Mouse (Mus musculus): ENCODE data around the gene Ccer1. TPM values are rescaled to one million over a fixed set of nuclear protein-coding genes. Genes with fewer than 3 reads are reported as not detected.

The Ccer1 gene
- not detected in 2 replicates for polyA plus RNA-seq (2015; fragmentation: Nextera tagmentation; extraction: Ambion mirVana)

- Histone ChIP-seq H3K9me3 (ENCODE audit: low read length) (no peaks in the 10 kb centered on the region), H3K4me2 (replicated peaks; ENCODE audit: low read depth, low read length) (no peak within 1 kb of the TSS), H3K27me3 (ENCODE audit: insufficient read depth, low read length) (no peaks in the 10 kb centered on the region), H3K36me3 (ENCODE audit: insufficient read depth, low read length) (no peaks in the 10 kb centered on the region), H3K27ac (ENCODE audit: low read length) (no peak within 1 kb of the TSS), H3K4me1 (ENCODE audit: insufficient read depth, low read length) (no peaks in the 10 kb centered on the region), H3K4me3 (ENCODE audit: low read length) (no peak within 1 kb of the TSS), H3K9ac (replicated peaks; ENCODE audit: low read length) (no peak within 1 kb of the TSS)
- 79% methylated on average over 20 of the region's 20 CpGs for WGBS
- ATAC-seq (ENCODE audit: low FRiP score, low TSS enrichment) = no peak
Observed at GRCm38 (mm10) chr10:97692913-97693312, at the start of gene Ccer1. Gene Ccer1, plus strand, starts transcription at chr10:97693059.

- H3K27ac ChIP-seq (ENCODE audit: low read length) = no peak within 1 kb of the TSS
- no peak for ATAC-seq (ENCODE audit: low FRiP score, low TSS enrichment)
Observed at GRCm38 (mm10) chr10:97643768-97644167, 49.1 kb upstream of the Ccer1 start, which contains the start of gene Epyc. Gene Epyc, plus strand, starts transcription at chr10:97644068.

GRCm38 (mm10) chr10:97650334-97650733, 42.5 kb upstream of the Ccer1 start:
- no peaks in the 10 kb centered on the region for H3K4me1 ChIP-seq (ENCODE audit: insufficient read depth, low read length)
- H3K27me3 ChIP-seq (ENCODE audit: insufficient read depth, low read length) = no peaks in the 10 kb centered on the region
- 42% methylated on average over 2 of the region's 2 CpGs for WGBS
- no peak overlapping the region for H3K4me3 ChIP-seq (ENCODE audit: low read length)
- peak; percentile 73; the same call in 1 of the 2 replicates for ATAC-seq (ENCODE audit: low FRiP score, low TSS enrichment)
- H3K4me2 ChIP-seq (replicated peaks; ENCODE audit: low read depth, low read length) = no peak overlapping the region
- no peaks in the 10 kb centered on the region for H3K36me3 ChIP-seq (ENCODE audit: insufficient read depth, low read length)
- peak overlapping the region; percentile 18; the same call in 1 of the 2 replicates for H3K27ac ChIP-seq (ENCODE audit: low read length)
- H3K9ac ChIP-seq (replicated peaks; ENCODE audit: low read length) = no peak overlapping the region
- no peaks in the 10 kb centered on the region for H3K9me3 ChIP-seq (ENCODE audit: low read length)

More at GRCm38 (mm10) chr10:97643768-97644167, 49.1 kb upstream of the Ccer1 start, which contains the start of gene Epyc:
- no peak within 1 kb of the TSS for H3K9ac ChIP-seq (replicated peaks; ENCODE audit: low read length)
- H3K4me1 ChIP-seq (ENCODE audit: insufficient read depth, low read length) = no peaks in the 10 kb centered on the region
- whole genome bisulfite sequencing = 82% methylated on average over 2 of the region's 2 CpGs
- no peak within 1 kb of the TSS for H3K4me3 ChIP-seq (ENCODE audit: low read length)
- H3K9me3 ChIP-seq (ENCODE audit: low read length) = no peaks in the 10 kb centered on the region
- no peaks in the 10 kb centered on the region for H3K36me3 ChIP-seq (ENCODE audit: insufficient read depth, low read length)
- no peaks in the 10 kb centered on the region for H3K27me3 ChIP-seq (ENCODE audit: insufficient read depth, low read length)
- H3K4me2 ChIP-seq (replicated peaks; ENCODE audit: low read depth, low read length) = no peak within 1 kb of the TSS

DNA sequence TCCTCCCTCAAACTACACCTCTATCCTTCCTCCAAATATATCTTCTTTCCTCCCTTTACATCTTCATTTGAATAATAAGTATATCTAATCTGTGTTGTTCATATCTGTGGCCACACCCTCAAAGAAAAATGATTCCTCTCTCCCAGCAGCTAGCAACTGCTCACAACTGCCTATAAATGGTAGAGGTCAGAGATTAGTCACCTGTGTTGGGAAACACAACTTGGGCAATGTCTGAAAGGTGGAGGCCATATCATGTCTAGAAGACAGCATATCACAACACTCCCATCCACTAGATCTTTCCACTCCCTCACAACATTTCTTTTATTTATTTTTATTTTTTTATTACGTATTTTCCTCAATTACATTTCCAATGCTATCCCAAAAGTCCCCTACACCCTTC, 33.4 kb upstream of the Ccer1 start:
- Histone ChIP-seq H3K27ac (ENCODE audit: low read length) (no peak overlapping the region), H3K9me3 (ENCODE audit: low read length) (no peaks in the 10 kb centered on the region), H3K27me3 (ENCODE audit: insufficient read depth, low read length) (no peaks in the 10 kb centered on the region), H3K4me3 (ENCODE audit: low read length) (no peak overlapping the region), H3K4me2 (replicated peaks; ENCODE audit: low read depth, low read length) (no peak overlapping the region), H3K36me3 (ENCODE audit: insufficient read depth, low read length) (no peaks in the 10 kb centered on the region), H3K4me1 (ENCODE audit: insufficient read depth, low read length) (no peaks in the 10 kb centered on the region), H3K9ac (replicated peaks; ENCODE audit: low read length) (no peak overlapping the region)
- WGBS = 85% methylated on average over 1 of the region's 1 CpGs
- no peak for ATAC-seq (ENCODE audit: low FRiP score, low TSS enrichment)

DNA sequence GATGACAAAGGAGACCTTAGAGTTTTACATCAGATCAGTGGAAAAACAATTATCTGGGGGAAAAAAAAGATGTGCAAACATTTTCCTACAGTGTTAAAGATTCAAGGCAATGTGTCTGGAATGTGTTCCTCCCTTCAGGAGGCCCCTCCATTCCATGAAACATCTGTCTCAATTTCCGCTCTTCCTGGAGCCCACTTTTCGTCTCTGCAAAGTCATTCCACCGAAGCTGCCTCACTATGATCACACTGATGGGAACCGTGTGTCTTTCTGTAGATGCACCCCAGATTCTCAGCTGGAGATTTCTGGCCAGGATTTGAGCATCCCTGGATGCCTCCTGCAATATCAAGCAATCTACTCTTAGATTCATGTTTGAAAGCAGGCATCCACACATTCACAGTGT, 24.2 kb upstream of the Ccer1 start:
- 34% methylated on average over 4 of the region's 4 CpGs for WGBS
- no peak overlapping the region for H3K9ac ChIP-seq (replicated peaks; ENCODE audit: low read length)
- H3K36me3 ChIP-seq (ENCODE audit: insufficient read depth, low read length) = no peaks in the 10 kb centered on the region
- H3K9me3 ChIP-seq (ENCODE audit: low read length) = no peaks in the 10 kb centered on the region
- H3K27me3 ChIP-seq (ENCODE audit: insufficient read depth, low read length) = no peaks in the 10 kb centered on the region
- H3K4me3 ChIP-seq (ENCODE audit: low read length) = no peak overlapping the region
- peak overlapping the region; percentile 7; the same call in 1 of the 2 replicates for H3K27ac ChIP-seq (ENCODE audit: low read length)
- H3K4me2 ChIP-seq (replicated peaks; ENCODE audit: low read depth, low read length) = no peak overlapping the region
- no peak for ATAC-seq (ENCODE audit: low FRiP score, low TSS enrichment)
- no peaks in the 10 kb centered on the region for H3K4me1 ChIP-seq (ENCODE audit: insufficient read depth, low read length)

DNA sequence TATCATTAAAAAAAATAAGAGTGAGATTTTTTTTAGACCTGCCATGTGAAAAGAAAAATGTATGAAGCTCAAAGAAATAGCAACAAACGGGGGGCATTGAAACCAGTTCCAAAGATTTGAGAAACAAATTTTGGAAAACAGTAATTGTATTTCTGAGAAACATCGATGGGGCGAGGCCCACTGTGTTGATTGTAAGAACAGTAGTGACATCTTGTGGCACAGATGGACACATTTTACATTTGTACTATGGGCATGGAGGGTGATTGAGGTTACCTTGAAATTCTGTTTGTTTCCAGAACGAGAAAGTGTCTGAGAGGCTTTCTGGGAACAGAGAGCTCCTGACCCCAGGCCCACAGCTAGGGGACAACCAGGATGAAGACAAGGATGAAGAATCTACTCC, 22.7 kb upstream of the Ccer1 start:
- no peaks in the 10 kb centered on the region for H3K4me1 ChIP-seq (ENCODE audit: insufficient read depth, low read length)
- H3K27ac ChIP-seq (ENCODE audit: low read length) = no peak overlapping the region
- 65% methylated on average over 4 of the region's 4 CpGs for WGBS
- no peak for ATAC-seq (ENCODE audit: low FRiP score, low TSS enrichment)
- no peak overlapping the region for H3K4me2 ChIP-seq (replicated peaks; ENCODE audit: low read depth, low read length)
- H3K27me3 ChIP-seq (ENCODE audit: insufficient read depth, low read length) = no peaks in the 10 kb centered on the region
- H3K9ac ChIP-seq (replicated peaks; ENCODE audit: low read length) = no peak overlapping the region
- H3K36me3 ChIP-seq (ENCODE audit: insufficient read depth, low read length) = no peaks in the 10 kb centered on the region
- no peaks in the 10 kb centered on the region for H3K9me3 ChIP-seq (ENCODE audit: low read length)
- H3K4me3 ChIP-seq (ENCODE audit: low read length) = no peak overlapping the region

DNA sequence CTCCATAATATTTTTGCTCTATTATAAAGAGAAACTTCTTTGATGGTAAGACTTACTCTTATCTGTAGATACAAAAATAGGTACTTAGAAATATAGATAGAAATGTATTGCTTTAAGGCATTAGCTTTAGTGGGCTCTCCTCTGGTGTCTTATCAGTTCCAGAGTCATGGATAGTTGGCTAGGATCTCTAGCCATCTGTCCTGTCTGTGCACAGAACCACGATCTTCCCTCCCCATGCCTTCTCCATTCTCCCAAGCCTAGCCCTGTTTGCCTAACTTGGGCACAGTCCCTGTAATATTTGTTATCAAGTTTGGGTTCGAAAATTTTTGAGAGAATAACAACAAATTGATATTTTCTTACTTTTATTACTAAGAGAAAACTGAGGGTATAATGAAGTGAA, 19.6 kb upstream of the Ccer1 start:
- no peaks in the 10 kb centered on the region for H3K27me3 ChIP-seq (ENCODE audit: insufficient read depth, low read length)
- H3K4me2 ChIP-seq (replicated peaks; ENCODE audit: low read depth, low read length) = no peak overlapping the region
- H3K9ac ChIP-seq (replicated peaks; ENCODE audit: low read length) = no peak overlapping the region
- H3K4me1 ChIP-seq (ENCODE audit: insufficient read depth, low read length) = no peaks in the 10 kb centered on the region
- WGBS = 64% methylated on average over 2 of the region's 2 CpGs
- H3K27ac ChIP-seq (ENCODE audit: low read length) = no peak overlapping the region
- no peaks in the 10 kb centered on the region for H3K36me3 ChIP-seq (ENCODE audit: insufficient read depth, low read length)
- no peak for ATAC-seq (ENCODE audit: low FRiP score, low TSS enrichment)
- H3K4me3 ChIP-seq (ENCODE audit: low read length) = no peak overlapping the region
- no peaks in the 10 kb centered on the region for H3K9me3 ChIP-seq (ENCODE audit: low read length)

- ATAC-seq (ENCODE audit: low FRiP score, low TSS enrichment) = no peak
- no peak overlapping the region for H3K4me3 ChIP-seq (ENCODE audit: low read length)
- H3K4me1 ChIP-seq (ENCODE audit: insufficient read depth, low read length) = no peaks in the 10 kb centered on the region
- no peaks in the 10 kb centered on the region for H3K9me3 ChIP-seq (ENCODE audit: low read length)
- H3K36me3 ChIP-seq (ENCODE audit: insufficient read depth, low read length) = no peaks in the 10 kb centered on the region
- H3K4me2 ChIP-seq (replicated peaks; ENCODE audit: low read depth, low read length) = no peak overlapping the region
- H3K27ac ChIP-seq (ENCODE audit: low read length) = no peak overlapping the region
- no peaks in the 10 kb centered on the region for H3K27me3 ChIP-seq (ENCODE audit: insufficient read depth, low read length)
- H3K9ac ChIP-seq (replicated peaks; ENCODE audit: low read length) = no peak overlapping the region
Observed at GRCm38 (mm10) chr10:97682981-97683380, 9.9 kb upstream of the Ccer1 start.

- 92% methylated on average over 1 of the region's 1 CpGs for WGBS
- ATAC-seq (ENCODE audit: low FRiP score, low TSS enrichment) = no peak
Observed at GRCm38 (mm10) chr10:97687198-97687597, 5.7 kb upstream of the Ccer1 start.

DNA sequence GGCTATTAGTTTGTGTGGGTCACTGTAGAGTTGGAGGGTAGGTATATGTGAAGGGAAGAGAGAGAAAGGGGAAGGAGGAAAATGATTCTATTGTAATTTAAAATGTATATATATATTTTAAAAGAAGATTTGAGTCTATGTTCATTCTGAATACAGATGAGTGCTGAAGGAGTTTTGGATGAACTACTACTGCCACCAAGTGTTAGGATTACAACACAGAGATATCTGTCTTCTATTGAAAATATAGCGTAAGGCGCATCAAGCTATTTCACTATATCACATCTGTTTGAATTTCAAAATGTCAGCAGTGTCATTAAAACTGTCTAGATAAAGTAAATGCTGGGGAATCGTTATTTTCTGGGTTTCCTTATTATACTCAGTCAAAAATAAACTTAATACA, 3.4 kb upstream of the Ccer1 start:
- Histone ChIP-seq H3K36me3 (ENCODE audit: insufficient read depth, low read length) (no peaks in the 10 kb centered on the region), H3K4me2 (replicated peaks; ENCODE audit: low read depth, low read length) (no peak overlapping the region), H3K4me3 (ENCODE audit: low read length) (no peak overlapping the region), H3K4me1 (ENCODE audit: insufficient read depth, low read length) (no peaks in the 10 kb centered on the region), H3K27ac (ENCODE audit: low read length) (no peak overlapping the region), H3K27me3 (ENCODE audit: insufficient read depth, low read length) (no peaks in the 10 kb centered on the region), H3K9ac (replicated peaks; ENCODE audit: low read length) (no peak overlapping the region), H3K9me3 (ENCODE audit: low read length) (no peaks in the 10 kb centered on the region)
- WGBS = 72% methylated on average over 3 of the region's 3 CpGs
- no peak for ATAC-seq (ENCODE audit: low FRiP score, low TSS enrichment)

More at GRCm38 (mm10) chr10:97687198-97687597, 5.7 kb upstream of the Ccer1 start:
- H3K4me1 ChIP-seq (ENCODE audit: insufficient read depth, low read length) = no peaks in the 10 kb centered on the region
- H3K4me2 ChIP-seq (replicated peaks; ENCODE audit: low read depth, low read length) = no peak overlapping the region
- no peaks in the 10 kb centered on the region for H3K9me3 ChIP-seq (ENCODE audit: low read length)
- H3K27ac ChIP-seq (ENCODE audit: low read length) = no peak overlapping the region
- no peak overlapping the region for H3K4me3 ChIP-seq (ENCODE audit: low read length)
- H3K27me3 ChIP-seq (ENCODE audit: insufficient read depth, low read length) = no peaks in the 10 kb centered on the region
- no peak overlapping the region for H3K9ac ChIP-seq (replicated peaks; ENCODE audit: low read length)
- H3K36me3 ChIP-seq (ENCODE audit: insufficient read depth, low read length) = no peaks in the 10 kb centered on the region

Data from kidney, embryonic 16.5 days (tissue).